Mouse (Mus musculus): ENCODE results near the gene Fam78a. TPM values are rescaled to one million over a fixed set of nuclear protein-coding genes. Genes with fewer than 3 reads are reported as not detected.

The Fam78a gene
- polyA plus RNA-seq, 1 experiment: not detected

DNA sequence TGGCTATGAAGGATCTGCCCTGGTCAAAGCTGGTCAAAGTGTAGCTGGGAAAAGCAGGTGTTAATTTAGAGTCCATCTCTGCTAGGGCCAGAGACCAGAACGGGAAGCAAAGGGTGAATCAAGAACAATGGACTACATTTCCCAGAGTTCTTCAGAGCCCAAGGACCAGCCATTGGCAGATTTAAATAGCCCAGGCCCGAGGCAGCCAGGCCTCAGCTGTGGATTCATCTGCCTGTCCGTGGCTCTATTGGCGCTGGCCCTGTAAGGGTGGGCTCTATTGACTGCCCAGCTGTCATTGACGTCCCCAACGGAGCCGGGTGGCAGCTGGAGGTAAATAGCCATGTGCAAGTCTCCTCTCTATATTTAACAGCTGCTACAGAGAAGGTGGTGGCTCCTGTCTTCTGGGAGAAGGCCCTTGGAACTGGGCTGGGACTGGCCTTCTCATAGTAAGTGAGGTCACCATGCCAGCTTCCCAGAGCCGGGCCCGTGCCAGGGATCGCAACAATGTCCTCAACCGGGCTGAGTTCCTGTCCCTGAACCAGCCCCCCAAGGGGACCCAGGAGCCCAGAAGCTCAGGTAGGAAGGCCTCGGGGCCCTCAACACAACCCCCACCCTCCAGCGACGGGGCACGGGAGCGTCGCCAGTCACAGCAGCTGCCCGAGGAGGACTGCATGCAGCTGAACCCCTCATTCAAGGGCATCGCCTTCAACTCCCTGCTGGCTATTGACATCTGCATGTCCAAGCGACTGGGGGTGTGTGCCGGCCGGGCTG is 10.9 kb upstream of the Fam78a start, which contains the start of gene Plpp7:
TSS of gene Plpp7 (plus strand) at position 178 of the 771 bp plus-strand sequence.
- Histone ChIP-seq H3K27me3 (ENCODE audit: control insufficient read depth, insufficient read depth, insufficient read length) (peaks cover 42% of the 10 kb centered on the region), H3K36me3 (ENCODE audit: control insufficient read depth, insufficient read depth) (no peaks in the 10 kb centered on the region), H3K79me2 (ENCODE audit: control insufficient read depth, insufficient read depth) (no peaks in the 10 kb centered on the region), H3K79me3 (ENCODE audit: low read depth) (no peaks in the 10 kb centered on the region), H3K4me3 (ENCODE audit: insufficient read depth, poor library complexity, severe bottlenecking) (no peak within 1 kb of the TSS), H3ac (ENCODE audit: control insufficient read depth, insufficient read length, low read depth) (no peak within 1 kb of the TSS)
- no peak for TF ChIP-seq MAX (IDR thresholded peaks at IDR 0.05)
- no peak for TF ChIP-seq FOSL1 (IDR thresholded peaks at IDR 0.05; ENCODE audit: insufficient read depth, low read length, poor library complexity, severe bottlenecking)
- no peak for TF ChIP-seq MYOD1 (IDR thresholded peaks at IDR 0.05; ENCODE audit: control insufficient read depth, insufficient read length, low read depth)
- no peak for TF ChIP-seq USF1 (IDR thresholded peaks at IDR 0.05; ENCODE audit: low read depth)
- TF ChIP-seq MYOG (IDR thresholded peaks at IDR 0.05; ENCODE audit: control insufficient read depth, extremely low read depth, insufficient read length): no peak
- no peak for TF ChIP-seq CTCF (IDR thresholded peaks at IDR 0.05; ENCODE audit: control insufficient read depth, insufficient read depth, insufficient read length)
- TF ChIP-seq CEBPB (IDR thresholded peaks at IDR 0.05; ENCODE audit: low read depth): no peak

DNA sequence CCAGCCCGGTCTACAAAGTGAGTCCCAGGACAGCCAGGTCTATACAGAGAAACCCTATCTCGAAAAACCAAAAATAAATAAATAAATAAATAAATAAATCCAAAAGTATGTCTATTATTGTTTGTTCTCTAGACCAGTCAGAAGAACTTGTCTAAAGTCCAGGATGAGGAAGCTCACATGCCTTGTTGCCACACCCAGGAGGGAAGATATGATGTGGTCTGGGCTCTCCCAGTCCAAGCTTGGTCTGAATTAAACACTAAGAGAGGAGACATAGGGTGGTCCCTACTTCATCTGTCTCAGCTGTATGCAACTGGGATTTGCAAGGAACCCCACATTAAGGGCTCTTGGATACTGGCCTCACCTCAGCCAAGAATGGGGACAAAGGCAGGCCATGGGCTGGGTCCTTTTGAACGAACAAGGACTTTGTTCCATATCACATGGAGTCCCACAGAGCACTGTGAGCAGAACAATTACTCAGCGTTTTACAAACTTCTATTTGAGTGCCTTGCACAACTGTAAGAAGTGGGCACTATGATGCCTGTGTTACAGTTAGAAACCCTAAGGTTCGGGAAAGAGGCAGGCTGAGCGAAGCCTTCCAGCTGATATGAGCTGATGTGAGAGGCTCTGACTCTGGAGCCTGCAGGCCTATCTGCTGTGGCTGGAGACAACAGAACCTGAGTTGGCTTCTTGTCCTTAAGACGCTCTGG is 9.5 kb upstream of the Fam78a start:
- H3K79me2 ChIP-seq (ENCODE audit: control insufficient read depth, insufficient read depth): no peaks in the 10 kb centered on the region
- TF ChIP-seq CTCF (IDR thresholded peaks at IDR 0.05; ENCODE audit: control insufficient read depth, insufficient read depth, insufficient read length) (no peak), FOSL1 (IDR thresholded peaks at IDR 0.05; ENCODE audit: insufficient read depth, low read length, poor library complexity, severe bottlenecking) (no peak), MYOG (IDR thresholded peaks at IDR 0.05; ENCODE audit: control insufficient read depth, extremely low read depth, insufficient read length) (no peak), MYOD1 (IDR thresholded peaks at IDR 0.05; ENCODE audit: control insufficient read depth, insufficient read length, low read depth) (no peak)
- H3K79me3 ChIP-seq (ENCODE audit: low read depth): no peaks in the 10 kb centered on the region
- no peak overlapping the region for H3K4me3 ChIP-seq (ENCODE audit: insufficient read depth, poor library complexity, severe bottlenecking)
- H3ac ChIP-seq (ENCODE audit: control insufficient read depth, insufficient read length, low read depth): no peak overlapping the region
- peaks cover 48% of the 10 kb centered on the region for H3K27me3 ChIP-seq (ENCODE audit: control insufficient read depth, insufficient read depth, insufficient read length)
- no peaks in the 10 kb centered on the region for H3K36me3 ChIP-seq (ENCODE audit: control insufficient read depth, insufficient read depth)

DNA sequence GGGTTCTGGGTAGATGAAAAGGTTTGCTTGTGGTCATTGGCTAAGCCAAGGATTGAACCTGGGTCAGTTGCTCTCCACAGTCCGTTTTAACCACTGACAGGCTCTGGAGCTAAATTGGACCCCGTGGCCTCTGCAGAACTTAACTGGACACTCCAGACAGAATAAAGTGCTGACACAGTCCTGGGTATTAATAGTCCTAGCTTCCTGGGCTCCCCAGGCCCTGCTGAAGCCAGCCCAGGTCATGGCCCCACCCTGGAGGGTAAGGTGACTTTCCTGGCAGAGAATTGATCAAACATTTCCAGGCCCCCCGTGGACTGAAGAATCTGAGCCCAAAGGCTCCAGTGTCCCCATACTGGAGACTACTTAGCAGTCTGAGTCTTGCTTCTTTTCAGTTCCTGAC is 7.3 kb upstream of the Fam78a start:
- TF ChIP-seq USF1 (IDR thresholded peaks at IDR 0.05; ENCODE audit: low read depth) (no peak), MAX (IDR thresholded peaks at IDR 0.05) (no peak), FOSL1 (IDR thresholded peaks at IDR 0.05; ENCODE audit: insufficient read depth, low read length, poor library complexity, severe bottlenecking) (no peak), CEBPB (IDR thresholded peaks at IDR 0.05; ENCODE audit: low read depth) (no peak), MYOD1 (IDR thresholded peaks at IDR 0.05; ENCODE audit: control insufficient read depth, insufficient read length, low read depth) (no peak), CTCF (IDR thresholded peaks at IDR 0.05; ENCODE audit: control insufficient read depth, insufficient read depth, insufficient read length) (no peak), MYOG (IDR thresholded peaks at IDR 0.05; ENCODE audit: control insufficient read depth, extremely low read depth, insufficient read length) (no peak)
- peaks cover 52% of the 10 kb centered on the region for H3K27me3 ChIP-seq (ENCODE audit: control insufficient read depth, insufficient read depth, insufficient read length)
- H3K36me3 ChIP-seq (ENCODE audit: control insufficient read depth, insufficient read depth): no peaks in the 10 kb centered on the region
- H3K79me3 ChIP-seq (ENCODE audit: low read depth): no peaks in the 10 kb centered on the region
- H3ac ChIP-seq (ENCODE audit: control insufficient read depth, insufficient read length, low read depth): no peak overlapping the region
- no peak overlapping the region for H3K4me3 ChIP-seq (ENCODE audit: insufficient read depth, poor library complexity, severe bottlenecking)
- H3K79me2 ChIP-seq (ENCODE audit: control insufficient read depth, insufficient read depth): no peaks in the 10 kb centered on the region

DNA sequence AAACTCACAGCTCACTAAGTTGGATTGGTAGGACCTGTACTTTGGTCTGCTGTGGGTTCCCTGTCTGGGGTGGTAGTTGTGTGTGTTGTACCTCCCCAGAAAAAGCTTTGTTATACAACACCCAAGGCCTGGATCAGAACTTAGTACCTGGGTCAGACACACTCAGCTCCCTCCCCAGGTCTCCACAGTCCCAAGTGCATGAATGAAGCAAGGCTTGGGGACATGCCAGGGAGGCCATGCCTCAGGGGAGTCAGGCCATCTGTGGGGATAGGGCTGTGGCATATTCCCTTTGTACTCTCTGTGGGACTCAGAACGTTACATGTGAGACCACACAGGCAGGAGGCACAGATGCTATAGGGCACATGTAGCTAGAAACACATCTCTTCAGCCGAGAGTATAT is 5.5 kb upstream of the Fam78a start:
- H3K79me3 ChIP-seq (ENCODE audit: low read depth): no peaks in the 10 kb centered on the region
- peaks cover 53% of the 10 kb centered on the region for H3K27me3 ChIP-seq (ENCODE audit: control insufficient read depth, insufficient read depth, insufficient read length)
- H3ac ChIP-seq (ENCODE audit: control insufficient read depth, insufficient read length, low read depth): no peak overlapping the region
- no peak overlapping the region for H3K4me3 ChIP-seq (ENCODE audit: insufficient read depth, poor library complexity, severe bottlenecking)
- no peaks in the 10 kb centered on the region for H3K79me2 ChIP-seq (ENCODE audit: control insufficient read depth, insufficient read depth)
- no peaks in the 10 kb centered on the region for H3K36me3 ChIP-seq (ENCODE audit: control insufficient read depth, insufficient read depth)
- TF ChIP-seq MYOD1 (IDR thresholded peaks at IDR 0.05; ENCODE audit: control insufficient read depth, insufficient read length, low read depth) (no peak), USF1 (IDR thresholded peaks at IDR 0.05; ENCODE audit: low read depth) (no peak), CEBPB (IDR thresholded peaks at IDR 0.05; ENCODE audit: low read depth) (no peak), MAX (IDR thresholded peaks at IDR 0.05) (no peak), CTCF (IDR thresholded peaks at IDR 0.05; ENCODE audit: control insufficient read depth, insufficient read depth, insufficient read length) (no peak)

DNA sequence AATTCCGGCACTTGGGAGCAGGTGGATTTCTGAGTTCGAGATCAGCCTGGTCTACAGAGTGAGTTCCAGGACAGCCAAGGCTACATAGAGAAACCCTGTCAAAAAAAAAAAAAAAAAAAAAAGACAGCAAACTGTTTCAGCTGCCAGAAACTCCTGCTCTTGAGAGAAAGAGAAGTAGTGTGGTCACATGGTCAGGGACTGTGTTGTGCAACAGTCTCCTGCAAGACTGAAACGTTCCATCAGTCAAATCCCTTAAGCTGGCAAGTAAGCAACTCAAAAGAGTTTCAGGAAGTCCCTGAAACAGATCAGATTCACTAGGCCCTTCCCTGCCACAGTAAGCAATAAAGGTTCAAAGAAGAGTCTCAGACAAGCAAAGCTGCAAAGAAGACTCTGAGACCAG is 4.9 kb upstream of the Fam78a start:
- Histone ChIP-seq H3K4me3 (ENCODE audit: insufficient read depth, poor library complexity, severe bottlenecking) (no peak overlapping the region), H3K79me2 (ENCODE audit: control insufficient read depth, insufficient read depth) (no peaks in the 10 kb centered on the region), H3K79me3 (ENCODE audit: low read depth) (no peaks in the 10 kb centered on the region), H3K27me3 (ENCODE audit: control insufficient read depth, insufficient read depth, insufficient read length) (peaks cover 57% of the 10 kb centered on the region), H3K36me3 (ENCODE audit: control insufficient read depth, insufficient read depth) (no peaks in the 10 kb centered on the region), H3ac (ENCODE audit: control insufficient read depth, insufficient read length, low read depth) (no peak overlapping the region)
- TF ChIP-seq FOSL1 (IDR thresholded peaks at IDR 0.05; ENCODE audit: insufficient read depth, low read length, poor library complexity, severe bottlenecking) (no peak), CEBPB (IDR thresholded peaks at IDR 0.05; ENCODE audit: low read depth) (peak; percentile 4), MYOG (IDR thresholded peaks at IDR 0.05; ENCODE audit: control insufficient read depth, extremely low read depth, insufficient read length) (no peak), CTCF (IDR thresholded peaks at IDR 0.05; ENCODE audit: control insufficient read depth, insufficient read depth, insufficient read length) (no peak), MYOD1 (IDR thresholded peaks at IDR 0.05; ENCODE audit: control insufficient read depth, insufficient read length, low read depth) (no peak), MAX (IDR thresholded peaks at IDR 0.05) (no peak), USF1 (IDR thresholded peaks at IDR 0.05; ENCODE audit: low read depth) (peak; percentile 28)

Data from C2C12 (cell line).